Mouse (Mus musculus): ENCODE measurements around the gene Dhodh. TPM values are rescaled to one million over a fixed set of nuclear protein-coding genes. Genes with fewer than 3 reads are reported as not detected.
A peak's percentile ranks its signal among the peaks of the same experiment; 100 is the strongest.

Gene Dhodh
- total RNA-seq (2021) (10 to 100 TPM; 19.9 to 20.1 TPM), polyA plus RNA-seq (2012; rRNA removed) (24.9 and 27.3 TPM in 2 replicates)
- long read RNA-seq, transcript Dhodh-201 (9 exons, 2,039 nt) = major isoform, 19 of 27 reads
- long read RNA-seq, partial matches to known transcripts = 3 of 27 reads
- long read RNA-seq, other reads (novel, unspliced or antisense) = 5 of 27 reads

DNA sequence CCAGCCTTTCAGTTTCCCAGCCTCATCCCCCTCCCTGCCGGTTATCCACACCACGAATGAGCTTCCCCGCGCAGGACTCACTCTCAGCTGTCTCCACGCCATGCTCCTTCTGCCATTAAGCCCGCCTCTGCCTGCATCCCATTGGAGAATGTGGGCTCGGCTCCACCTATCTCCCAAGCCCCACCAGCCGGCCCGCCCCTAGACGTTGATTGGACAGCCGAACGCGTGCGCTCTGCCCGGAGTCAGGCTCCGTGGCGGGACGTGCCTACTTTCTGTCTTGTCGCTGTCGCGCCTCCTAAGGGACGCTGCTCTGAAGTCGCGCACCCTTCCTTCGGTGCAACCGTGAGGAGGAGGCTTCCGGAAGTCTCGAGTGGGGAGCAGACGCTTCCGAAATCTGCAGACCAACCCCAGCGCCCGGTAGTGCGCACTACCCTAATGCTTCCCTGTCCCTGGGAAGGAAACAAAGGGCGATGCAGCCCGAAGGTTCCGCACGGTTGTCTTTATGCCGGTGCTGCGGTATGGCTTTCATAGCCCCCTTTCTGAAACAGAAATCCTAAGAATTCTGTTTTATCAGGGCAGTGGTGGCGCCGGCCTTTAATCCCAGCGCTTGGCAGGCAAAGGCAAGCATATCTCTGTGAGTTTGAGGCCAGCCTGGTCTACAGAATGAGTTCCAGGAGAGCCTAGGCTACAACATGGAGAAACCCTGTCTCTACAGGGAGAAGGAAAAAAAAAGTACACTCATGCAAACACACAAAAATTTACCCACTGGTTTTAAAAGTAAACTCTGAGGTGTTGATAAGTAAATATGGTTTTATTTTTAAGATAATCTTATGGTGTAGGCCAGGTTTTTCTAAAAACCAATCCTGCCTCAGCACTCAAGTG is at the start of gene Dhodh:
Gene Dhodh, minus strand, starts transcription at position 403 of the 882 bp plus-strand sequence.
- DNase-seq = peak; percentile 98

GRCm38 (mm10) chr8:109656860-109657259 is 48.4 kb upstream of the Dhodh start:
- no peak for DNase-seq

- no peak for DNase-seq
Measured at GRCm38 (mm10) chr8:109650801-109651200, 42.3 kb upstream of the Dhodh start.

DNA sequence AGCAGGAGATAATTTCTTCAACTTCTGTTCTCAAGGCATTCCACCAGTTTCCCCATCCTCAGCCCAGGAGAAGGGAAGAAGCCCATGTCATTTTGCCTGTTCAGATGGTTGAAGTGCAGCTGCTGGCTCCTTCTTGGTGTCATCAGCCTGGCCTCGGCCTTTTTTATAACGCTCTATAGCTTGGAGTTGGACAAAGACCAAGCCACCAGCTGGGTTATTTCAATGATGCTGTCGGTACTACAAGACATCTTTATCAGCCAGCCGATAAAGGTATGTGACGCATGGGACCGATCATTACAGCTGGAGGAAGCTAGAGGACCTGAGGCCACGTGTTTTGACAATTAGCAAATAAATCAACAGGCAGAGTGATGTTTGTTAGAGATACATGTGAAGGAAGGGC is 40.0 kb upstream of the Dhodh start:
- no peak for DNase-seq

DNA sequence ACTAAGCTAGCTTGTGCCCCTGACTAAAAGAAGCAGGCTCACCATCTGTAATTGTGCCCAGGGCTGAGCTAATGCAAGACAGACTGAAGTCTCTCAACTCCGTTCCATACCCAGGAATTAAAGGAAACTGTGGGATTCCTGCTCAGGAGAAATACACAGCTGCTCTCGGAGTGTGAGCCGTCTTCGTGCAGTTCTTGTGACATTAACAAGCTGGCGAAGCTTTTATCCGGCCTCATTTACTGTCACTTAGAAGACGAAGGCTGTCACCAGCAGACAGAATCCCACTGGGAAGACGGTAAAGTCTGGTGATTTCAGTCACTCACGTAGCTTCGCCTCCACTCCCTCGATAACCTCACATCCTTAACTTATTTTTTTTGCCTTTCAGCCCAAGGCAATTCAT is 38.9 kb upstream of the Dhodh start:
- no peak for DNase-seq

DNA sequence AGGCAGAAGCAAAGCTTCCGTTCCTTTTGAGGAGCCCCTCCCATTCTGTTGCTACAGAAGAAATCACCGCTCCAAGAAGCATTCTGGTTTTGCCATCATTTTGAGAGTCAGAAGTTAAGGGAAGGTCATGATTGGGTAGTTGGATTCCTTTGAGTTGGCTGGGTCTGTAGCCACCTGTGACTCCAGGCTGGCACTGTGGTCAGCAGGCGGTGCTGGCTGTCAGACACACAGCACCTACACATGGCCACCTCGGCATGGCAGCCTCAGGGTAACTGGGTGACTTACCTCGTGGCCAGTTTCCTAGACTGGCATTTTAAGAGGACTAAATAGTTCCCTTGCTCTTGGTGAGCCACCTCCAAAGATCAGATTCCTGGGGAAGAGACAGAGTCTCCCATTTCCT is 32.8 kb upstream of the Dhodh start:
- no peak for DNase-seq

- DNase-seq = no peak
Measured at GRCm38 (mm10) chr8:109640410-109640809, 31.9 kb upstream of the Dhodh start.

GRCm38 (mm10) chr8:109638851-109639250 is 30.4 kb upstream of the Dhodh start:
- no peak for DNase-seq

- no peak for DNase-seq
Measured at GRCm38 (mm10) chr8:109635146-109635545, 26.7 kb upstream of the Dhodh start.

DNA sequence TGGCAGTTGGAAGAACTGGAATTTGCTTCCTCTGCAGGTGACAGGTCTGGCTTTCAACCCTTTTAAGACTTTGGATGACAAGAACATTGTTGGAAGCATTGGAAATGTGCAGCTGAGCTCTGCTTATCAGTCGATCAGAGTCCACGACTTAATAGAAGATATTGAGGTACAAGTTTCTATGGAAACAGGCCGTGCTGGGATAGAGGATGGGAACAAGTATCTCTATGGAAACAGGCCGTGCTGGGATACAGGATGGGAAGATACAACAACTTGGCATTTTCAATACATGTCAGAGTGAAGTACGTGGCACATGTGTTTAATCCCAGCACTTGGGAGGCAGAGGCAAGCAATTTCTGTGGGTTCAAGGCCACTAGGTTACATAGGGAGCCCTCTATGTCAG is 24.0 kb upstream of the Dhodh start:
- DNase-seq = no peak

- no peak for DNase-seq
Measured at GRCm38 (mm10) chr8:109628638-109629037, 20.2 kb upstream of the Dhodh start.

DNA sequence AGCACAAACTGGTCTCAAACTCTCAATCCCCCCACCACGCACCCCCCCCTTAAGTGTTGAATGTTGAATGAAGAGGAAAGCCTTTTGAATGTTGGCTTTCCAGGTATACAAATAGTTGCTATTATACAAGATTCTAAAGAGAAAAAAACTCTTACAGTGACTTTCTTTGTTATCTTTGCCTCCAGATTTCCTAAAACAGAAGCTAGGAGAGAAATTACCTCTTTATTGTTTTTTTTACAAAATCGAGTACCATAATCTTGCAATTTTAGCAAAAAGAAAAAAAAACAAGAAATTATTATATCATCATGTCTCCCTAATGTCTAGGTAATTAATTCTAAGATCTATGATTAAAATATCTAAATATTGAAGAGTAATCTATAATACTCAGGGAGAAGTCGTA is 7.1 kb upstream of the Dhodh start:
- no peak for DNase-seq

DNA sequence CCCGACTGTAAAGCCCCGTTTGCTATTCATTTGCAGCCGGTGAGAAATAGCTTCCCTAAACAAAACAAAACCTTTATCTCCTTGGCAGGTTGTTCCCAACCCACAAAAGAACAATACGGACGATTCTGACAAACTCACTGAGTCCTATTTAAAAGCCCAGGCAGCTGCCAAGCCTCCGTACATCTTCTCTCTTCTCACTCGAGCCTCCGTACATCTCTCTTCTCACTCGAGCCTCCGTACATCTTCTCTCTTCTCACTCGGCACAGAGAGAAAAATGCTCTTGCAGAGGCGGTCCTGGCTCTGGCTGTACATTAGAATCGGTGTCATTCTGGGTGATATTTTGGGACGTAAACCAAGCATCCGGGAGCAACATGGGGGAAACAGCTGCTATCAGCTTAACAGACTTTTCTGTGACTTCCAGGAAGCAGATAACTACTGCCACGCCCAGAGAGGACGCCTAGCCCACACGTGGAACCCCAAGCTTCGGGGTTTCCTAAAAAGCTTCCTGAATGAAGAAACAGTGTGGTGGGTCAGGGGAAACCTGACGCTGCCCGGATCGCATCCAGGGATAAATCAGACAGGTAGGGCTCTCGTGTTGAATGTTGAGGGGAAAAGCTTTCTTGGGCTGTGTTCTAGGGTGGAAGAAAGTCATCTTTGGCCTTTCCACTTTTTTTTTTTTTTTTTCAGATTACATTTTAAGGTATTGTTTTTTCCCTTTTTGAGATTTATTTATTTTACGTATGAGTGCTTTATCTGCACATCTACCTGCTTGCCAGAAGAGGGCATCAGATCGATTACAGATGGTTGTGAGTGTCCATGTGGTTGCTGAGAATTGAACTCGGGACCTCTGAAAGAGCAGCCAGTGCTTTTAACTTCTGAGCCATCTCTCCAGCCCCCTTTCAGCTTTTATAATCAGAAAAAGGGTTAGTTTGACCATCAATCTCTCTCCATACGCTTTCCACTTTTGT is 6.1 kb upstream of the Dhodh start, which contains the start of gene Pkd1l3:
Gene Pkd1l3, plus strand, starts transcription at position 275 of the 968 bp plus-strand sequence.
- no peak for DNase-seq

DNA sequence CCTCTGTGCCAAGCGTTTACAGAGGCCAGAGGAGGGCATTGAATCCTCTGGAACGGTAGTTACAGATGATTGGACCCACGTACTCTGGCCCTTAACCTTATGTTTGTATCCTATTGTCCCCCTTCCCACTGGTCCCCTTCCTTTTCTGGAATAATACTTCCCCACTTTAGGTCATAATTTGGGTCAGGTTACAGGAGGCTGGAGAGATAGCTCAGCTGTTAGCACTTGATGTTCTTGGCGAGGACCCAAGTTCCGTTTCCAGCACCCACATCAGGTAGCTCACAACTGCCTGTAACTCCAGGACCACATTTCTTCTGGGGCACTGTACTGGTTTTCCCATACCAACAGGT is 655 bp upstream of the Dhodh start:
- peak; percentile 10 for DNase-seq

GRCm38 (mm10) chr8:109607650-109608049 is 823 bp downstream of the Dhodh start:
- DNase-seq = no peak

GRCm38 (mm10) chr8:109606725-109607124 is 1.7 kb downstream of the Dhodh start:
- DNase-seq = no peak

DNA sequence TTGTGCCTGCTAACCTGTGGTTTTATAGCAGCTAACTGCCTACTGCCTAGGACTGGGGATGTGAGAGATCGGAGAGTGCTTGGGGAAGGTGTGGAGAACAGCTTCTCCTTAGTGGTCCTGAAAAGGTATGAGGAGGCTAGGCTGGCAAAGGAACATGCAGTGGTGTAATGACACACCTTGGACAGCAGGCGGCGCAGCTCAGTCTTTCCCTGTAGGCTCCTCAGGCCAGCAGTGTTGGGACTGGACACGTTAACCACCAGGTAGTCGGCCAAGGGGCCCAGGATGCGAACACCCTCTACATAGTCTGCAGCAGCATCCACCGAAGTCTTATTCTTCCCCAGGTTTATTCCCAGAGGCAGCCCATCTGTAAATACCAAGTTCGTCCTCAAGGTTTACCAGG is 12.6 kb downstream of the Dhodh start:
- peak; percentile 28 for DNase-seq

- no peak for DNase-seq
Measured at GRCm38 (mm10) chr8:109593117-109593788, 15.2 kb downstream of the Dhodh start.

GRCm38 (mm10) chr8:109592164-109592563 is 16.3 kb downstream of the Dhodh start:
- DNase-seq = no peak

DNA sequence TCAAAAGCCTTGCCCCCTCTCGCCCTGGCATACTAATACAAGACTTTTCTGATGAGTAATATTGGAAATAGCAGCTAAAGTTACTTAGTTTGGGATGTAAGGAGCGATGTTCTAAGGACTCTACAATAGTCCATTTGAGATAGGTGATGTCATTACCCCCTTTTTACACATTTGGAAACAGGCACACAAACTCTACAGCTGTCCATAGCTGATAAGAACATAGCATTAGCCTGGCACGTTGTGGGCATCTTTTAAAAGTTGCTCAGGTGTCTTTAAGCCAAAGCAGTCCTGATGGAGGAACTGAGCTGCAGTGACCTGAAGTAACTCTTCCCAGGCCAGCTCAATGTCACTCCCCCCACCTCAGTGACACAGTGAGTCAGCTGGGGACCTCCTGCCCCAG is 17.1 kb downstream of the Dhodh start:
- DNase-seq = no peak

DNA sequence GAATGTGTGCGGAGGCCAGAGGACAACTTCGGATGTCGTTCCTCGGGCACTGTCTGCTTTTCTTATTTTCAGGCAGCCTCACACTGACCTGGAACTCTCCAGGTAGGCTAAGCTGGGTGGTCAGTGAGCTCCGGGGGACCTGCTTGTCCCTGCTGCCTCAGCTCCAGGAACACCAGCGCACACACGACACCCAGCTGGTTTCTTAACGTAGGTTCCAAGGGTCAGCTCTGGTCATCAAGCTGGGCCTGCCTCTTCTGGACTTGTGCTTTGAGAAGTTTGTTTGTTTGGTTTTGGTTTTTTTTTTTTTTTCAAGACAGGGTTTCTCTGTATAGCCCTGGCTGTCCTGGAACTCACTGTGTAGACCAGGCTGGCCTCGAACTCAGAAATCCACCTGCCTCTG is 17.6 kb downstream of the Dhodh start:
- no peak for DNase-seq

DNA sequence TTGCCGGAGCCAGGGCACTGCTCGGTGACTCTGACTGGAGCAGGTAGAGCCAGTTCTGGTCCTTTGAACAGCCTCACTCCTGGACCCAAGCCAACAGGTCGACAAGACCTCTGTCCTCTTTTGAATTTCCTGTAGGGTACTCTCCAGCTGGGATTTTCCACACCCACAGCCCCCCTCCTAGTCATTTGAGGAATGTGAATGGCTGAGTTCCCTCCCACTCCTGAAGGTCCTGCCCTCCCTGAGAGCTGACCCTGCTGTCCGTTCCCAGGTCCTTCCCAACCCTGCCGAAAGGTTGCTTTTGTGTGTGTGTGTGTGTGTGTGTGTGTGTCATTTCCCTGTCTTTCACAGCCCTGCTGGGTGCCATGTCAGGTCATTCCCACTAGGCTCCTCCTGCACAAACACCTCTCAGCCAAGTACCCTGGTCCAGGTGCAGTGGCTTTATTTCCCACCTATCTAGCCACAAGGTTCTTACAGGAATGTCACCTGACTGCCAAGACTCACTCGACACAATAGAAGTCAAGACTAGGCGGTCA is 21.4 kb downstream of the Dhodh start:
- no peak for DNase-seq

Data from adrenal gland, adult 2 months (tissue).